Mouse (Mus musculus): ENCODE measurements at regions not wholly inside any gene's neighbourhood (a gene's known extent, or its start where the extent isn't known, plus 50 kb on each side); places are given as distances from the start of the nearest gene placed in this dataset.

- TF ChIP-seq POLR2A (IDR thresholded peaks at IDR 0.05; ENCODE audit: low read depth, low read length) (no peak), CTCF (IDR thresholded peaks at IDR 0.05; ENCODE audit: extremely low read depth, insufficient read length, insufficient replicate concordance, low read depth, low read length) (no peak)
Measured at GRCm38 (mm10) chr2:137808401-137809230, 447.7 kb upstream of the Btbd3 start.
